Mouse (Mus musculus) layer of hippocampus, adult 18-20 months (tissue): ENCODE measurements around the gene Cyp4f39. TPM values are rescaled to one million over a fixed set of nuclear protein-coding genes. Genes with fewer than 3 reads are reported as not detected.
A peak's percentile ranks its signal among the peaks of the same experiment; 100 is the strongest.

Source experiments
- DNase-seq, 2 experiments: peaks; one replicate each; pipeline ENCODE4 v3.0.0; 2022; ENCODE audit warnings: low spot score in 2 of 2
- long read RNA-seq: library from polyadenylated mRNA; stranded (forward); transcript quantifications from one replicate; pipeline ENCODE4 v2.0.0, GENCODE M21; 2021
- total RNA-seq, 2 experiments: library from RNA; stranded (reverse); gene quantifications; 2 replicates each; pipeline ENCODE4 v1.2.3; 2021

Gene Cyp4f39
- under 1 TPM in 1 of 2 experiments, not detected in 1; 0.20 TPM for total RNA-seq
- long read RNA-seq = 0 reads

DNA sequence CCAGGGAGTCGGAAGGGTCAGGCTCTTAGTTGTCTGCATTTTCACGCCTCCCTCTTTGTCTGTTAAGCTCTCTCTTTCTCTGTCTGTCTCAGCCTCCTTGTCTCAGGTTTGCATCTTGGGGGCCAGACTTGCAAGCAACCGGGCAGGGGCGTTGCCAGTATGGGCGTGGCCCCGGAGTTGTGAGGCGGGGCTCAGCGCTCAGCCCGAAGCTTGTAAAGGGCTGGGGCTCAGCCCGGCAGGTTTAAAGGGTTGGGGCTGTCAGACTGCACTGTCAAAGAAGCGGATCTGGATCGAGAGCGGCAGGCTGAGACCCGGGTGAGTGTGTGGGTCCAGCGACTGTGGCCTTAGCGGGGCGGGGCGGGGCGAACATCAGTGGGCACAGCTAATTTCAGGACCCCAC is at the start of gene Cyp4f39:
Gene Cyp4f39, plus strand, starts transcription at position 242 of the 400 bp plus-strand sequence.
- DNase-seq = no peak

DNA sequence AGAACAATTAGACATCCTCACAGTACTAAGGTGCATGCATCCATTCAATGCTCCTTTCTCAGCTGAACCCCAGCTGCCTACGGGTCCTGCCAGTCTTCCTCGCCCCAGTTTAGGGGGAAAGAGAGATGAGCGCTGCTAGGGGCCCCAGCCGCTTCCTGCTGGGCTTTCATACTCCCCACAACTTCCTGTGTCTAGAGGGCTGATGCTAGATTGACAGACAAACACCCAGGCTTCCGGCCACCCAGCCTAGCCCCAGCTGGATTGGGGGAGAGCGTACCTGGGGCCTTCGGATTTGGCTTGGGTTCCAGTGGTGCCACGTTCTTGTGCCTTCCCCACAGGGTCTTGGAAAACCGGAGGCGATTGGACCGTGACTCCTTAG is 49.8 kb upstream of the Cyp4f39 start:
- DNase-seq = no peak

DNA sequence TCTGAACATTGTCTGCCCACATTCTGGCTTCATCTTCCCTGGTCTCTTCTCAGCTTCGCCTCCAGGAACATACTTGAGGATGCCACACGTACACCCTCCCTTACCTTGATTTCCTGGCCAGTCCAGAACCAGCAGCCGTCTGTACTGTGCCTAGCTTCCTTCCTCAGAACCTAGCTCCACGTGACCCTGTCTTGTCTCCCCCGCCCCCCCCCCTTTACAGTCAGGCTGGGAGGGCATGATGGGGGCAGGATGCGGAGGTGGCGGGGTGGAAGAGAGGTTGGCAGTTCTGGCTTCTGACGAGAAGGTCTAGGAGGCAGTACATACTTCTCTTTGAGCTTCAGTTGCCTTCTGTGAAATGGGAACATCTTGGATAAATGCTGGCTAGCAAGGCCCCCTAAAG is 49.1 kb upstream of the Cyp4f39 start, which contains the start of gene Rasal3:
Gene Rasal3, minus strand, starts transcription at position 167 of the 400 bp plus-strand sequence.
- no peak for DNase-seq

DNA sequence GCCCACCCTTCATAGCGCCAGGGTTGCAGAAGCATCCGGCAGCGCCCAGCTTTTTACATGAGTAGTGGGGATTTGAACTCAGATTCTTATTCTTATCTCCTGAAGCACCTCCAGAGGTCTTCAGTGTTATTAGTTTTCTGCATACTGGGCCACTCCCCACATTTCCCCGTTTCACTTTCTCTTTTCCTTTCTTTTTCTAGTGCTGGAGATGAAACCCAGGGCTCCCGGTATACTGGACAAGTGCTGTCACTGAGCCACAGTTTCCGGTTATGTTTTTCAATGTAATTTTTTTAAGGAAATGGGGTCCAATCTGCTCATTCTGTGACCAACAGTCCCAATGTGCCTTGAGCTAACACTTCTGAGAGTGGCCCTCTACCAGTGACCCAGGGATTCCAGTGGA is 40.6 kb upstream of the Cyp4f39 start:
- DNase-seq = no peak

DNA sequence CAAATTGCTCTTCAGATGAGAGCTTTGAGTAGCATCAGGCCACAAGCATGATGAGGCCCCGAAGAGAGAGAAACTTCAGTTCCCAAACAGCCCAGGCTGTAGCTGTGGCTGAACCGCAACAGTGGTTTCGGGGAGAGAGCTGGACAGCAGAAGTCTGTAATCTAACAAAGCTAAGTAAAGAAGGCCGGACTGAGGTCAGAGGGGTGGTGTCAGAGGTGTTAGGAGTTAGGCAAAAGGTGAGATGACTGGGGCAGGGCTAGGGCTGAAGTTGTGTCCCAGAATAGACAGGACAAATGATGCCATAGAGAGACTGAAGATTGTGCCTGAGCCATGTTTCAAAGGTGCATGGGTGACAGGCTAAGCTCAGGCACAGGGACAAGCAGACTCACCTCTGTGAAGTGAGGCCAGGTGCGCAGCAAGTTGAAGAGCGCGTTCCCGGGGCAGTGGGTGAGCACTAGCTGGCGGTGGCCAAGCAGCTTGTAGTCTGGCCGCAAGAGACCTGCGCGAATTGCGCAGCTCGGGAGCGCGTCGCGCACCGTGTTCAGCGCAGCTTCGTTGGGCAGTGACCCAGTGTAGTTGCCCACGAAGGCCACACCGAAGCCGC is 37.0 kb upstream of the Cyp4f39 start:
- DNase-seq = no peak

DNA sequence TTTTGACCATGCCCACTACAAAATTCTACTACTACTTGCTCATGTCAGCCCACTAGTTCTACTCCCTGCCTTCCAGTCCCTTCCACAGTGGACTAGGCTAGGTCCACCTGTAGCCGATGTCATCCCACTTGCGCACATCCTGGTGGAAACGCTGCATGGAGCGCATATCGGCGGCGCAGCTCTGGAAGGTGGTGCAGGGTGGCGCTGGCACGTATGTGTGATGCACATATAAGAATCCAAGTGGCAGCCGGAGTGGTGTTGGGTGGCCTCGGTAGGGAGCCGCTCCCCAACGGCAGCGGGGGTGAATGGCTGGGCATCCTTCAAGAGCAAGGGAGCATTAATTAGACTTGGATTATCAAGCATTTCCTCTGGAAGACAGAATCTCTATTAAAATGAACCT is 35.8 kb upstream of the Cyp4f39 start:
- no peak for DNase-seq

DNA sequence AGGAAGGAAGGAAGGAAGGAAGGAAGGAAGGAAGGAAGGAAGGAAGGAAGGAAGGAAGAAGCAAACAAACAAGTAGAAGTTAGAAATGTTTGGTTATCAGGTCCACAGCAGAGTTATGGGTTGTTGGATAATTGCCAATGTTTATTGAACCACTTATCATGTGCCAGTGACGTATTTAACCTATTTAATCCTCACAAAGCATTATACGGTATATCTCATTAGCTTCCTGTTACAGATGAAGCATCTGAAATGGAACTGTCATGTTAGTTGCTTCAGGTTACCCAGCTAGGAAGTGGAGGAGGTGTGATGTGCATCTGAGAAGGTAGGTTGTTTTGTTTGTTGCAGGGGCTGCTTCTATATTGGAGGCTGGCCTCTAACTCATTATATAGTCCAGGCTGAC is 32.5 kb upstream of the Cyp4f39 start:
- DNase-seq = no peak

DNA sequence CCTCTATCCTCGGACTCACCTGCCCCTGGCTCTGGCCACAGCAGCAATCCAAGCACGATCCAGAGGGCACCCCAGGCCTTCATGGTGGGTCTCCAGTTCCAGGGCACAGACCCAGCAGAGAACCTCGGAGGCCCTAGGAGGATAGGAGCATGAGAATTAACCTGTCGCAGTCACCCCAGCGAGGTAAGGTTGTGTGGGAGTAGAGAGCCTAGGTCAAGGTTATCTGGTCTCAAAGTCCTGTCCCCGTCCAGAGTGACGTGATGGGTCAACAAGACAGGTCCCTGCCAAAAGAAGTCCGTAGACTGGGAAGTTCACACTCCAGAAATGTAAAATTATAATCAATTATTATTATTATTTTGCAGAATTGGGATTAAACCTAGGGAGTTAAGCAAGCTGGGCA is 31.7 kb upstream of the Cyp4f39 start:
- no peak for DNase-seq

DNA sequence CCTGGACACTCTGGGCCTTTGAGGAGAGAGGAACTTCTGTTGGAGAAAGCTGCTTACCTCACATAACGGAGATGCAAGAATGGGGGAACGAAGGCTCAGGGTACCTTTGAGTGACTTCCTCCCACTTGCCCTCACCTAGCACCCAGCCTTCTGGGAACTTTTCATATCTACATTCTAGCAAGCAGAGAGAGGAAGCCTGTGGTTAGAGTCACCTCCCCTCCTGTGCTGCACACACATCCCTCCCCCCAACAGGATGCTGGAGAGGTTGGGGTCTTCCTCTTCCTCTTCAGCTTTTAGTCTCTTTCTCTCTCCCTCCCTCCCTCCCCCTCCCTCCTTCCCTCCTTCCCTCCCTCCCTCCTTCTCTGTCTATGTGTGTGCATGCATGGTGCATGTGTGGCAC is 28.5 kb upstream of the Cyp4f39 start, which contains the start of gene Pglyrp2:
Gene Pglyrp2, minus strand, starts transcription at position 134 of the 400 bp plus-strand sequence.
- DNase-seq = no peak

DNA sequence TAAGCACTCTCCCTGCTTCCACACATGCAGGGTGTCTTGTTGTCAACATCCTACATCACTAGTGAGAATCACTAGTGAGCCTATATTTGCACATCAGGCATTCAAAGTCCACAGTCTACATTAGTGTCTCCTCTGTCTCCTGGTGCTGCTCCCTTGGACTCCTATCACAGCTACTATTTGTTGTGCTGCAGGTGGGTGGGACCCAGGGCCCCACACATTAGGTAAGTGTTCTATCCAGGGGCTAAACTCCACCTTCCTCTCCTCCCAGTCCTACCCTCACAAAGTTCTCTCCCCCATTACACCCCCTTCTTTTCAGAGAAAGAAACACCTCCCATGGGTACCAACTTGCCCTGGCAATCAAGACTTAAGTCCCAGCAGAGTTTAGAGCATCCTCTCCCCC is 25.9 kb upstream of the Cyp4f39 start:
- DNase-seq = no peak

DNA sequence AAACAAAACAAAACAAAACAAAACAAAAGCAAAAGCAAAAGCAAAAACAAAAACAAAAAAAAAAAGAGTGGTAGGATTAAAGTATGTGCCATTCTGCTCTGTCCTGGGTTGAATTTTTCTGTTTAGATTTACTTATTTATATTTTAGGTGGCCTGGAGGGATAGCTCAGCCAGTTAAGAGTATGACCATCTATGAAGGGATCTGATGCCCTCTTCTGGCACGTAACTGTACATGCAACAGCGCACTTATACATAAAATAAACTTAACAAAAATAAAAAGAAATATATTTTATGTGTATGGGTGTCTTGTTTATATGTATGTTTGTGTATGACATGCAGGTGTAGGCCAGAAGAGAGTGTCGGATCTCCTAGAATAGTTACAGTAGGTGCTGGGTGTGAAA is 20.6 kb upstream of the Cyp4f39 start:
- DNase-seq = peak in 1 of 2 experiments; percentile 10

DNA sequence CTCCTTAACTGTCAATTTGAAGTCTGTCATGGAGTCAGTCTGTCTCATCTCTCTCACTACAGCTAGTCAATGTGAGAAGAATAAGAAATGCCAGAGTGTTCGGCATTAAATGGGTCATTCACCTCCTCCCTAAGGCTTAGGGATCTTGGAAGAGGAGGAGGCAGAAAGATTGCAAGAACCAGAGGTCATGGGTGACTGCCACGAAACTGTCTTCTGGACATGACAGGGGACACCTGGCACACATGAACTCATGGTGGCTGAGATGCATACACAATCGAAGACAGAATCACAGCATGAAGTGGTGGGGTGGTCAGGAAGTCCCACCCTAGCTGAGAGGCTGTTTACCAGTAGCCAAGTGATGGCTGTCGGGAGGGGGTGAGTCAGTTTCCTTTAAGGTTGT is 18.2 kb upstream of the Cyp4f39 start:
- no peak for DNase-seq

DNA sequence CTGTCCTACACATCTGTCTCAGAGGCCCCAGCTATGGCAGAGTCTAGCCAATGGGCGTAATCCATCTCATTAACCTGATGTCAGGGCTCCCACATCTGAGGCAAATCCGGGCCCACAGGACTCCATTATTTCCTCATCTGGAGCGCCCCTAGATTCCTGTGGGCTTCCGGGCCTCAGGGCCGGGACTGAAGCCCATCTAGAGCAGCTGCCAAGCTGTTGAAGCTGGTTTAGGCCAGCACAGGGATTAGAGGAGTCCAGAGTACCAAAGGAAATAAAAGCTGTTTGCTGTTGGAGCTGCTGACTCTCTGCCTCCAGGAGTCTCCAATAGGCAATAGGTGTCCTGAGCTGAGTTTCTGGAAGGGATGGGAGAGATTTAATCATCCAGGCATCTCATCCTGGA is 17.4 kb upstream of the Cyp4f39 start:
- DNase-seq = no peak

DNA sequence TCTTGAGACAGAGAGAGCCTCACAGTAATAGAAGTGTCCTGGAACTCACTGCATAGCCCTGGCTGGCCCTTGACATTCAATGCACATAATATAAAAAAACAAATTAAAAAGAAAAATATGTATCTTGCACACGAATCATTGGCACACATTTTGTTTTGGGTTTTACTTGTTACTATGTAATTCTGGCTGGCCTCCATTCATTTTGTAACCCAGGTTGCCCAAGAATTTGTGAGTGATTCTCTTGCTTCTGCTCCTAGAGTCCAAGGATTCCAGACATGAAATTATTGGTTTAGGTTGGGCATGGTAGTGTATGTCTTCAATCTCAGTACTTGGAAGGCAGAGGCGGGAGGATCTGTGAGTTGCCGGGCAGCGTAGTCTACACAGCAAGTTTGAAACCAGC is 15.4 kb upstream of the Cyp4f39 start:
- DNase-seq = no peak

DNA sequence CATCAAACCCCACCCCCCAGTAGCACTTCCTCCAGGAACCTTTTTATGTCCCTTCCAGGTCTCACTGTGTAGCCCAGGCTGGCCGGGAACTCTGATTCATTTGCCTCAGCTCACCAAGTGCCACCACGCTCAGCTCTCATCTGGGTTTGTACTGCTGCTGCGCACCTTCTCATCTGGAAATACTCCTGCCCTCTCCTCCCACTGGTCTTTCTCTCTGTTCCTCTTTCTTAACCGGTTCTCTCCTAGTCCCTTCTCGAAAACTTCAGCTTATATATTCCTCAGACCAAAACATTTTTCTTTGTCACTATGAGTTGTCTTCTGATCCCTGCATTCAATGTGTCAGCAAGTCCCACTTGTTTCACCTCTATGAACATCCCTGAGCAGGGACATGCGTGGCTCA is 9.3 kb upstream of the Cyp4f39 start:
- no peak for DNase-seq

DNA sequence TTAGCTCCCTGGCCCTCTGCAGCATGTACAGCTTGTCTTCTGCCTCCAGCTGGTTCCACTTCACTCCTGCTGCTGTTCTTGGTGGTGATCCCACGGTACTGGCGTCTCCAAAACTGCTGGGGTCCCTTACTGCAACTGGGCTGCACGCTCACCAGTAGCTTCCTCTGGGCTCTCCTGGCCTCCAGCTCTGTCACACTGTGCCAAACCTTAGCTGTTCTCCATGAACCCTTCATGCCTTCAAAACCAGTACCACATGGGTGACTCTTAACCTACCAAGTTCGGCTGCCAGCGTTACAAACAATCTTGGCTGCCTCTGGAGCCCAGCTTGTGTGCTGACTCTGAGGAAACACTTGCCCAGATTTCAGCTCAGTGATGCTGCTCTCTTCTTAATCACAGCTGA is 7.5 kb upstream of the Cyp4f39 start:
- no peak for DNase-seq

DNA sequence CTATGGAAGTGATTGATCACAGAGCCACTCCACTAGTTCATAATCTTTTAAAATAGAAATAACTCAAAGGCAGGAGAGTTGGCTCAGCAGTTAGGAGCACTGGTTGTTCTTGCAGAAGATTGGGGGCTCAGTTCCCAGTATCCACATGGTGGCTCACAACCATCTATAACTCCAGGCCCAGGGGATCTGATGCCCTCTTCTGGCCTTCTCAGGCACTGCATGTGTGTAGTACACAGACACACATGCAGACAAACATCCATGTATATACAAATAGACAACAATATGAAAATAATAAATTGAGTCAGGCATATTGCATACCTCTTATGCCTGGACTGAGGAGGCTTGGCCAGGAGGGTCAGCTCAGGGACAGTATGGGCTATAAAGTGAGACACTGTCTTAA is 5.3 kb upstream of the Cyp4f39 start:
- no peak for DNase-seq

DNA sequence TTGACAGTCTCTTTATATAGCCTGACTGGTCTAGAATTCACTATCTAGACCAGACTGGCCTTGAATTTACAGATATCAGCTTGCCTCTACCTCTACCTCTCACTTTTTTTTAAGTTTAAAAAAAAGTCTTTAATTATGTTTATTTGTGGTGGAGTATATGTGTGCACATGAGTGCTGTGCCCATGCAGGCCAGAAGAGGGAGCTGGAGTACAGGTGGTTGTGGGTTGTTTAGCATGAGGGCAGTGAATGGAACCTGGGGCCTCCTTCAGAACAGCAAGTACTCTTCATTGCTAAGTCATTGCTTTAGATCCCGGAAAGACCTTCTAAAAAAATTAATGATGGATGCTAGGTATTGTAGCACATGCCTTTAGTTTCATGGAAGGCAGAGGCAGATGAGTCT is 3.5 kb upstream of the Cyp4f39 start:
- DNase-seq = no peak

DNA sequence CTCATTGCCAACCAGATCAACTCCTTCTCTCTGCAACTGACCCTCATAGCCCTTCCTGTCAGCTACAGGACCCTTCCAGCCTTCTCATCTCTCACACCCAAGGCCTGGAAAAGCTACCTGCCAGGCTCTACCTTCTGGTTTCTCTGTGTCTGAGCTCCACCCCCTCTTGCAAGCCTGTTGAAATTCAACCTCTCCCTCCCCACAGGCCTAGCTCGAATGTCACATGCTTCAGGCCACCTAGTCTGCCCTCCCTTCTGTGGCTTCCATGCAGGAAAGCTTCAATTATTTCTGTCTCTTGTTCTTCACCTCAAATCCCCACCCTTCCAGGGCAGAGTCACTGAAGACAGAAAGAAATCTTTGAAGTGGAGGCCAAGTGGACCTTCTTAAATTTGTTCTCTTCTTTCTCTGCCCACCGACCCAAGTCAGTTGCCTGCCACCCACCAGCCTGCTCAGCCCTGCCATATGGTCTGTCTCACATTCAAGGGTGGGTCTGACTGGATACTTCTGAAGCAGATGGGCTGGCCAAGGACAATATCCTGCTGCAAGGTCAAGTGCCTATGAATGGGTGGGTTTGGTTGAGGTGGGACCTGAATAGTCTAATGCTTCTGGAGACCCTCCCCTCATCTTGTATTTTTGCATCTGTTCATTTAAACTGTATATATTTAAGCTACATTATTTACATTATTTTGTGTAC is 1.5 kb upstream of the Cyp4f39 start:
- DNase-seq = no peak

DNA sequence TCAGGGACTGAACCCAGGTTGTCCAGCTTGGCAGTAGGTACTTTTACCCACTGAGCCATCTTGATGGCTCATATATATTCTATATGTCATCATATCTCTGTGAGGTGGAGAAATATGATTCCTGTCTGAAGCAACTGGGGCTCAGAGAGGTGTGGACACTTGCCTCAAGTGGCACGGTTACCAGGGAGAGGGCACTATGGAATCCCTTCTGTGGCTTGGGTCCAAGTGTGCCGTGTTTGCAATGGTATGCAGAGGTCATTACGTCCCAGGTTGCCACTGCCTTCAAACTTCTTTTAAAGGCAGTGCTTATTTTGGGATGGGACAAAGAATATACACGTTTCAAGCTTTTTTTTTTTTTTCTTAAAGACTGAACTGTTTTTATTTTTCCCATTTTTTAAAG is 1.7 kb downstream of the Cyp4f39 start:
- DNase-seq = no peak

DNA sequence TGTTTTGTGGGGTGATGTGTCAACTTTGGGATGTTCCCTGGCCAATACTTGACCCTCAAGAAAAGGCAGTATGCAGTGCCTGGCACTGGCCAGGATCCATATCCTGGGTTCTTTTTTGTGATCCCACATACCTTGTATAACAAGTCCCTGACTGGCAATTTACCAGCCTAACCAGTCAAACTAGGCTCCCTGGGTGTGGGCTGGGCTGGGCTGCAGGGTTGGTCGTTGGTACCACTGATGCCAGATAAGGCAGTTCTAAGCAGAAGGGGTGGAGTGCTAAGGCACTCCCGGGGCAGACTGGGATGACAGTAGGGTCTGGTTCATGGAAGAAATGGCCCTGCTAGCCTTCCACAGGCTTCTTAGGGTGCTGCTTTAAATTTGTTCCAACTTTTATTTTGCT is 2.5 kb downstream of the Cyp4f39 start:
- no peak for DNase-seq

DNA sequence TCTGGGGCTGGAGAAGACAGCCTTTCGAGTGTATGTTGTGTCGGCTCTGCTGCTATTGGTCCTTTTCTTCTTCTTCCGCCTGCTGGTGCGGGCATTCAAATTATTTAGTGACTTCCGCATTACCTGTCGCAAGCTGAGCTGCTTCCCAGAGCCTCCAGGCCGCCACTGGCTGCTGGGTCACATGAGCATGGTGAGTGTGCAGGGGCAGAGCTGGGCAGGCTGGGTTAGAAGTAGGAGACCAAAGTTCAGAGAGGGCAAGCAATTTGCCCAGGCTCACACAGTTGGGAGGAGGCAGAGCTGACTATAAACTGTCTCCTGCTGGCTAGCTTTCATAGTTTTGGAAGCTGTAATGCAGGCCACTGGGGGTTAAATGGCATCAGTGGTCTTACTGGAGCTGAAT is 16.0 kb downstream of the Cyp4f39 start:
- no peak for DNase-seq

DNA sequence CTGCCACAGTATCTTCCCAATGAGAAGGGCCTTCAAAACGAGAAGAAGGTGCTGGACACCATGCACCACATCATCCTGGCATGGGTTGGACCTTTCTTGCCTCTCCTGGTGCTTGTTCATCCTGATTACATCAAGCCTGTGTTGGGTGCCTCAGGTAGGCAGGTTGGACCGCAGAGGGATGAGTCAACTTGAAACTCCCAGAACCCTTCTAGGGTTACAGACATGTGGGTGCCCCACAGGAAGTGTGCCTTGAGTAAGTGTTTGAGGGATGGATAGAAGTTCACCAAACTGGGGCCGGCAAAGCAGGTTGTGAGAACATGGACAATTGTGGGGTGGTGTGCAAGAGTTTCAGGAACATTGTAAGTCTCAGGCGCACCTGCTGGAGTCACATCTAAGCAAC is 18.3 kb downstream of the Cyp4f39 start:
- DNase-seq = no peak
